Mouse (Mus musculus) forebrain, embryonic 11.5 days (tissue): ENCODE results near the gene AI413582. TPM values are rescaled to one million over a fixed set of nuclear protein-coding genes. Genes with fewer than 3 reads are reported as not detected.

Experiments used
- polyA plus RNA-seq: library from polyadenylated mRNA; unstranded; fragments of >200 nt; fragmentation: Nextera tagmentation; extraction: Ambion mirVana; gene quantifications from 2 replicates; pipeline ENCODE4 v1.2.1, GENCODE M21; 2014

AI413582 gene
- polyA plus RNA-seq, 1 experiment from 2014 or later: 16.7 TPM

Other genes with a start within 250 kb of the AI413582 start
- gene Grm4, start 44.4 kb downstream of the AI413582 start, polyA plus RNA-seq: 0.99 and 1.3 TPM in 2 replicates
- gene Hmga1, start 9.3 kb downstream of the AI413582 start, polyA plus RNA-seq: 427 and 461 TPM in 2 replicates
- gene Nudt3, start 57.7 kb upstream of the AI413582 start, polyA plus RNA-seq: 50.5 and 56.8 TPM in 2 replicates
- gene RPS10-NUDT3, start 69.5 kb upstream of the AI413582 start, polyA plus RNA-seq: not detected in 2 replicates
- 803 and 835 TPM in 2 replicates for gene Rps10, start 70.9 kb upstream of the AI413582 start, polyA plus RNA-seq
- 4.7 and 5.3 TPM in 2 replicates for gene Pacsin1, start 89.8 kb upstream of the AI413582 start, polyA plus RNA-seq
- gene Spdef, start 163.2 kb upstream of the AI413582 start, polyA plus RNA-seq: 0.15 TPM in 1 of 2 replicates, not detected in the other